Mouse (Mus musculus) MEL (cell line): ENCODE data around the gene Dnajc22. TPM values are rescaled to one million over a fixed set of nuclear protein-coding genes. Genes with fewer than 3 reads are reported as not detected.
A peak's percentile ranks its signal among the peaks of the same experiment; 100 is the strongest.

Experiments used
- DNase-seq: peaks from one replicate; pipeline ENCODE4 v3.0.0; 2011; ENCODE audit warnings: low read depth, low spot score
- H3K27ac ChIP-seq: 2 replicates; pipeline ENCODE4 v1.5.1; 2012; ENCODE audit warnings: low read depth, mild to moderate bottlenecking, control low read depth, low read length, moderate library complexity; ENCODE audit not compliant: control insufficient read depth
- H3K27me3 ChIP-seq, 2 experiments: fragments of 150-350 bp in 1 of 2; sonication (generic) in 1 of 2; 2 replicates each; pipeline ENCODE4 v1.6.1; 2012; ENCODE audit warnings: low read length in 2 of 2, mild to moderate bottlenecking in 2 of 2, improper control_type of control experiment in 1 of 2, moderate library complexity in 1 of 2; ENCODE audit not compliant: insufficient read depth in 2 of 2, control insufficient read depth in 1 of 2
- H3K36me3 ChIP-seq, 2 experiments: 2 replicates each; pipeline ENCODE4 v1.6.1; 2012 to 2014; ENCODE audit warnings: low read length in 2 of 2, improper control_type of control experiment in 1 of 2, inconsistent platforms in 1 of 2, mild to moderate bottlenecking in 1 of 2; ENCODE audit not compliant: insufficient read depth in 2 of 2, control insufficient read depth in 1 of 2
- H3K4me1 ChIP-seq, 2 experiments: fragments of 150-350 bp in 1 of 2; sonication (generic) in 1 of 2; 2 replicates each; pipeline ENCODE4 v1.6.1; 2012; ENCODE audit warnings: low read length in 2 of 2, improper control_type of control experiment in 1 of 2, mild to moderate bottlenecking in 1 of 2; ENCODE audit not compliant: insufficient read depth in 2 of 2, control insufficient read depth in 1 of 2
- H3K4me3 ChIP-seq, 2 experiments: fragments of 150-350 bp in 1 of 2; sonication (generic) in 1 of 2; 2 replicates each; pipeline ENCODE4 v1.5.1; 2012; ENCODE audit warnings: low read depth in 2 of 2, low read length in 2 of 2, mild to moderate bottlenecking in 2 of 2, moderate library complexity in 2 of 2, control low read depth in 1 of 2, improper control_type of control experiment in 1 of 2; ENCODE audit not compliant: control insufficient read depth in 1 of 2, insufficient read depth in 1 of 2
- H3K79me2 ChIP-seq: 2 replicates; pipeline ENCODE4 v1.6.1; 2012; ENCODE audit warnings: mild to moderate bottlenecking, low read length, moderate library complexity; ENCODE audit not compliant: control insufficient read depth, poor library complexity, insufficient read depth
- H3K9ac ChIP-seq: 2 replicates; pipeline ENCODE4 v1.6.1; 2012; ENCODE audit warnings: low read depth, mild to moderate bottlenecking, control low read depth, low read length, moderate library complexity; ENCODE audit not compliant: control insufficient read depth, poor library complexity, severe bottlenecking
- H3K9me3 ChIP-seq: fragments of 150-350 bp; sonication (generic); replicated peaks from 2 replicates; pipeline ENCODE4 v1.6.1; 2012; ENCODE audit warnings: mild to moderate bottlenecking, low read length, improper control_type of control experiment, moderate library complexity; ENCODE audit not compliant: insufficient read depth
- BHLHE40 ChIP-seq: IDR thresholded peaks from 2 replicates; pipeline ENCODE4 v1.6.1; 2012; ENCODE audit warnings: low read depth, mild to moderate bottlenecking, inconsistent platforms, low read length, improper control_type of control experiment, borderline replicate concordance
- EP300 ChIP-seq, 2 experiments: IDR thresholded peaks; 2 replicates each; pipeline ENCODE4 v1.6.1; 2011; ENCODE audit warnings: improper control_type of control experiment in 2 of 2, low read length in 2 of 2, low read depth in 1 of 2, mild to moderate bottlenecking in 1 of 2
- HCFC1 ChIP-seq: IDR thresholded peaks from 2 replicates; pipeline ENCODE4 v1.6.1; 2012; ENCODE audit warnings: low read depth, mild to moderate bottlenecking, inconsistent platforms, low read length, improper control_type of control experiment, moderate library complexity
- MAZ ChIP-seq: IDR thresholded peaks from 2 replicates; pipeline ENCODE4 v1.6.1; 2012; ENCODE audit warnings: low read depth, mild to moderate bottlenecking, inconsistent platforms, low read length, improper control_type of control experiment
- MEF2A ChIP-seq: IDR thresholded peaks from 2 replicates; pipeline ENCODE4 v1.6.1; 2014; ENCODE audit warnings: low read depth, mild to moderate bottlenecking, inconsistent platforms, low read length, improper control_type of control experiment; ENCODE audit not compliant: poor library complexity, insufficient replicate concordance, severe bottlenecking; ENCODE audit errors: extremely low read depth
- MYC ChIP-seq: IDR thresholded peaks from 2 replicates; pipeline ENCODE4 v1.6.1; 2011; ENCODE audit warnings: low read depth, mild to moderate bottlenecking, low read length, improper control_type of control experiment, moderate library complexity
- NELFE ChIP-seq: IDR thresholded peaks from 2 replicates; pipeline ENCODE4 v1.6.1; 2011; ENCODE audit warnings: low read depth, low read length, improper control_type of control experiment
- NRF1 ChIP-seq: IDR thresholded peaks from 2 replicates; pipeline ENCODE4 v1.6.1; 2014; ENCODE audit warnings: low read depth, mild to moderate bottlenecking, inconsistent platforms, low read length, improper control_type of control experiment, moderate library complexity; ENCODE audit not compliant: poor library complexity, insufficient read depth, severe bottlenecking
- POLR2A ChIP-seq, 2 experiments: IDR thresholded peaks; 2 replicates each; pipeline ENCODE4 v1.6.1; 2011 to 2012; ENCODE audit warnings: low read length in 2 of 2, mild to moderate bottlenecking in 2 of 2, control low read depth in 1 of 2, improper control_type of control experiment in 1 of 2, low read depth in 1 of 2, moderate library complexity in 1 of 2; ENCODE audit not compliant: control insufficient read depth in 1 of 2, insufficient read depth in 1 of 2, poor library complexity in 1 of 2
- POLR2AphosphoS2 ChIP-seq: IDR thresholded peaks from 2 replicates; pipeline ENCODE4 v1.6.1; 2011; ENCODE audit warnings: low read length, improper control_type of control experiment
- RAD21 ChIP-seq: IDR thresholded peaks from 2 replicates; pipeline ENCODE4 v1.6.1; 2011; ENCODE audit warnings: mild to moderate bottlenecking, low read depth, low read length, improper control_type of control experiment
- RCOR1 ChIP-seq: IDR thresholded peaks from 2 replicates; pipeline ENCODE4 v1.6.1; 2012; ENCODE audit warnings: low read depth, mild to moderate bottlenecking, inconsistent platforms, low read length, improper control_type of control experiment
- TAL1 ChIP-seq: IDR thresholded peaks from 2 replicates; pipeline ENCODE4 v1.6.1; 2012; ENCODE audit warnings: mild to moderate bottlenecking, inconsistent platforms, low read length, moderate library complexity, mixed read lengths
- TBP ChIP-seq: IDR thresholded peaks from 2 replicates; pipeline ENCODE4 v1.8.0; 2011; ENCODE audit warnings: low read depth, low read length, improper control_type of control experiment
- TCF12 ChIP-seq: IDR thresholded peaks from 2 replicates; pipeline ENCODE4 v1.6.1; 2014; ENCODE audit warnings: low read depth, mild to moderate bottlenecking, inconsistent platforms, low read length, improper control_type of control experiment, moderate library complexity
- ZKSCAN1 ChIP-seq: IDR thresholded peaks from 2 replicates; pipeline ENCODE4 v1.6.1; 2012; ENCODE audit warnings: low read depth, mild to moderate bottlenecking, inconsistent platforms, low read length, improper control_type of control experiment, moderate library complexity
- ZMIZ1 ChIP-seq: IDR thresholded peaks from 2 replicates; pipeline ENCODE4 v1.6.1; 2012; ENCODE audit warnings: low read depth, mild to moderate bottlenecking, inconsistent platforms, low read length, improper control_type of control experiment, moderate library complexity
- ZNF384 ChIP-seq: IDR thresholded peaks from 2 replicates; pipeline ENCODE4 v1.6.1; 2012; ENCODE audit warnings: low read depth, mild to moderate bottlenecking, inconsistent platforms, low read length, improper control_type of control experiment
- polyA plus RNA-seq, 2 experiments: library from polyadenylated mRNA; stranded (reverse) in 1 of 2; unstranded in 1 of 2; fragments of >175 nt in 1 of 2; fragments of >200 nt in 1 of 2; gene quantifications; 2 replicates each; pipeline versions ENCODE4 v1.2.1 to v1.2.4; 2012; ENCODE audit warnings: low replicate concordance in 2 of 2, low read depth in 1 of 2; ENCODE audit not compliant: insufficient read length in 2 of 2, insufficient read depth in 1 of 2, missing spikeins in 1 of 2
- total RNA-seq: library from RNA; depleted of rRNA; stranded (reverse); fragments of 300-350 nt; gene quantifications from 2 replicates; pipeline ENCODE4 v1.2.3, GENCODE M21; 2012

The Dnajc22 gene
- total and polyA plus RNA-seq, 3 experiments, result 3.2 to 5.3 TPM; not detected in 1

DNA sequence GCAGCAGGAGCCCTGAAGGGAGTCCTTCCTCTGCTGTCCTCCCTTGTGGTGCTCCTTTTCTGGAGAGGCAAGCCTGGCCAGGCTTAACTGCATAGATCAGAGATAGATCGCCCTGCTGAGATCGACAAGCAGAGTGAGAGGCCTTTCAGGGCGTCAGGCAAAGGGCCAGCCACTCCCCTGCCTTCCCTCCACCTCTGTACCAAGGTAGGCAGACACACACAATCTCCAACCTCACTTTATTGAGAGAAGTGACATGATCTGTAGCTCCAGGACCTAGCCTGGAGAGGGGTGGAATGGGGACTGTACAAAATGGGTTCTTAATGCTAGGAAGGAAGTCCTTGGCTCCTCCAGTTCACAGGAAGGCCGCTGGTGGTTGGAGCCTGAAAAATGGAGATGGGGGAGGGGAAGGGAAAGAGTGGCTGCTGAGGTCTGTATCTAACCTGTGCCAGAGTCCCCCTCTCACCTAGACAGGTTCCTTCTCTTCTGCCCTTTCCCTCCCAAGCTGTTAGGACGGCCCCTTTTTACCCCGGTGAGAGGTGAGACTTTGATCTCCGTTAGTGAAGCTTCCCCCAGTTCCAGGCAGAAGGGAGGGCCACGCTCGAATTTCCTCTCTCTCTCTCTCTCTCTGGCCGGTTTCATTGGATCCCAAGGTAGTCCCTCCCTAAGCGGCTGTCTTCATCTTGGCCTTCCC, 9.0 kb upstream of the Dnajc22 start:
- H3K79me2 ChIP-seq, result no peaks in the 10 kb centered on the region
- no peaks in the 10 kb centered on the region for H3K4me1 ChIP-seq
- no peaks in the 10 kb centered on the region for H3K27me3 ChIP-seq
- H3K27ac ChIP-seq, result no peak overlapping the region
- H3K4me3 ChIP-seq, result no peak overlapping the region
- DNase-seq, result no peak
- H3K9ac ChIP-seq, result no peak overlapping the region
- H3K9me3 ChIP-seq, result no peaks in the 10 kb centered on the region
- TF ChIP-seq HCFC1 (no peak), POLR2AphosphoS2 (peak; percentile 88; the same call in 1 of the 2 replicates), ZMIZ1 (peak; percentile 21; the same call in 1 of the 2 replicates), BHLHE40 (no peak), POLR2A (IDR thresholded peaks at IDR 0.05; ENCODE audit: control insufficient read depth in 1 of 2, insufficient read depth in 1 of 2, low read depth in 1 of 2, low read length in 2 of 2, poor library complexity in 1 of 2) (peak in 1 of 2 experiments; percentile 49; a peak in 1 of 4 replicates)
- H3K36me3 ChIP-seq, result peaks cover 0 to 9% of the 10 kb centered on the region in 2 experiments; a peak in 2 of 4 replicates

DNA sequence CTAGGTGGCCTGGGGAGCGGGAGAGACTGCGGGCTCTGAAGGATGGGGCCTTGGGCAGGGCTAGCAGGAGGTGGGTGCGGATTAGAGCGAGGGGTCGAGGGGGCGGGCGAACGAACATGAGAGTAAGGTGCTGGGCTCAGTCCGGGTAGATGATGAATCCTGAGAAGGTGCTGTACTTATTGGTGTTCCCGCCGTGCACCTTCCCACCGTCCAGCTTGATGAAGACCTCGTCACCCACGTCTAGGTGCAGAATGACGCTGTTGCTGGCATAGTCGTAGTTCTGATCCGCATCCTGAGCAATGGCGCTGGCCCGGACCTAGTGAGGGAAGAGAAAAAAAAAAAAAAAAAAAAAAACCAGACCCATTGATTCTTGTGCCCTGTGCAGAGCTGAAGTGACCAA, 8.4 kb upstream of the Dnajc22 start:
- Histone ChIP-seq H3K4me3 (no peak overlapping the region), H3K27me3 (no peaks in the 10 kb centered on the region), H3K9ac (no peak overlapping the region), H3K79me2 (no peaks in the 10 kb centered on the region), H3K9me3 (no peaks in the 10 kb centered on the region), H3K27ac (no peak overlapping the region), H3K36me3 (peaks cover 0 to 9% of the 10 kb centered on the region in 2 experiments; a peak in 2 of 4 replicates), H3K4me1 (no peaks in the 10 kb centered on the region)
- TF ChIP-seq TCF12 (no peak), MAZ (no peak), ZNF384 (0 out of 2 replicates have a peak, but pooled peaks have one; percentile 34), BHLHE40 (no peak), ZKSCAN1 (no peak), MEF2A (no peak)
- no peak for DNase-seq

DNA sequence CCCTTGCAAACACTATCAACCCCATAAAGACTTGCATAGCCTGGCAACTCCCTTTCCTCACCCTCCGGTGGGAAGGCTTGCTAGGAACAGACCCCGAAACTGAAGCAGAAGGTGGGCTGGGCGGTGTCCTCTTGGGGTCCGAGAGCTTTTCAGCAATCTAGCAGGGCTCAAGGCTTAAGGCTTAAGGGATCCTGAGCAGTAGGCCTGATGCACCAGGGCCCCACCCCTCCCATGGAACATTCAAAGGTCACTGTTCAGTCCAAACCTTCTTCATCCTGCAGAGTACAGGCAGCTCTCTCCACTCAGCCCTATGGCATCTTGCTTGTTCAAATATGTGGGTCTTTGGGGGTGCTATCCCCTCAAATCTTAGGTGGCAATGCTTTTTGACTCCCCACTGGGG, 7.0 kb upstream of the Dnajc22 start:
- Histone ChIP-seq H3K9ac (no peak overlapping the region), H3K79me2 (no peaks in the 10 kb centered on the region), H3K27ac (no peak overlapping the region), H3K27me3 (no peaks in the 10 kb centered on the region), H3K4me3 (no peak overlapping the region), H3K36me3 (peaks cover 0 to 4% of the 10 kb centered on the region in 2 experiments; a peak in 1 of 4 replicates), H3K9me3 (no peaks in the 10 kb centered on the region), H3K4me1 (no peaks in the 10 kb centered on the region)
- no peak for TF ChIP-seq EP300 (IDR thresholded peaks at IDR 0.05; ENCODE audit: low read depth in 1 of 2, low read length in 2 of 2)
- TF ChIP-seq ZNF384, result no peak
- no peak for TF ChIP-seq HCFC1
- no peak for TF ChIP-seq RCOR1
- no peak for TF ChIP-seq TBP
- no peak for TF ChIP-seq TAL1
- TF ChIP-seq NRF1, result no peak
- TF ChIP-seq RAD21, result no peak
- TF ChIP-seq MYC, result no peak
- no peak for TF ChIP-seq NELFE
- DNase-seq, result no peak
